Mouse (Mus musculus): ENCODE measurements at regions not wholly inside any gene's neighbourhood (a gene's known extent, or its start where the extent isn't known, plus 50 kb on each side); places are given as distances from the start of the nearest gene placed in this dataset.

- no peak for DNase-seq (ENCODE audit: low spot score)
- no peak for ATAC-seq (ENCODE audit: low FRiP score)
These were observed 175.7 kb downstream of the Hdgfl1 start for GRCm38 (mm10) chr13:26594313-26594712.

GRCm38 (mm10) chr13:26593750-26594149, 176.2 kb downstream of the Hdgfl1 start:
- ATAC-seq (ENCODE audit: low FRiP score), result no peak
- Histone ChIP-seq H3K4me1 (replicated peaks; ENCODE audit: control insufficient read depth, insufficient read depth, low read length) (no peaks in the 10 kb centered on the region), H3K27me3 (ENCODE audit: control insufficient read depth, insufficient read depth, low read length) (no peaks in the 10 kb centered on the region), H3K9ac (ENCODE audit: low read depth, low read length) (no peak overlapping the region), H3K4me2 (replicated peaks; ENCODE audit: low read depth, low read length) (no peak overlapping the region), H3K36me3 (ENCODE audit: control insufficient read depth, insufficient read depth, low read length) (no peaks in the 10 kb centered on the region), H3K9me3 (ENCODE audit: control insufficient read depth, low read length) (no peaks in the 10 kb centered on the region), H3K27ac (ENCODE audit: low read depth, low read length) (no peak overlapping the region), H3K4me3 (ENCODE audit: low read depth, low read length) (no peak overlapping the region)
- DNase-seq (ENCODE audit: low spot score), result no peak
- WGBS, result 95% methylated on average over 1 of the region's 1 CpGs

More at GRCm38 (mm10) chr13:26594313-26594712, 175.7 kb downstream of the Hdgfl1 start:
- Histone ChIP-seq H3K4me1 (replicated peaks; ENCODE audit: control insufficient read depth, insufficient read depth, low read length) (no peaks in the 10 kb centered on the region), H3K36me3 (ENCODE audit: control insufficient read depth, insufficient read depth, low read length) (no peaks in the 10 kb centered on the region), H3K27me3 (ENCODE audit: control insufficient read depth, insufficient read depth, low read length) (no peaks in the 10 kb centered on the region), H3K27ac (ENCODE audit: low read depth, low read length) (no peak overlapping the region), H3K9ac (ENCODE audit: low read depth, low read length) (no peak overlapping the region), H3K4me2 (replicated peaks; ENCODE audit: low read depth, low read length) (no peak overlapping the region), H3K4me3 (ENCODE audit: low read depth, low read length) (no peak overlapping the region), H3K9me3 (ENCODE audit: control insufficient read depth, low read length) (no peaks in the 10 kb centered on the region)

- H3K36me3 ChIP-seq (ENCODE audit: control insufficient read depth, insufficient read depth, low read length), result no peaks in the 10 kb centered on the region
- 66% methylated on average over 2 of the region's 2 CpGs for WGBS
- H3K9ac ChIP-seq (ENCODE audit: low read depth, low read length), result no peak overlapping the region
- no peaks in the 10 kb centered on the region for H3K9me3 ChIP-seq (ENCODE audit: control insufficient read depth, low read length)
- H3K4me3 ChIP-seq (ENCODE audit: low read depth, low read length), result no peak overlapping the region
- ATAC-seq (ENCODE audit: low FRiP score) (no peak), DNase-seq (ENCODE audit: low spot score) (no peak)
- no peak overlapping the region for H3K4me2 ChIP-seq (replicated peaks; ENCODE audit: low read depth, low read length)
- no peak overlapping the region for H3K27ac ChIP-seq (ENCODE audit: low read depth, low read length)
- no peaks in the 10 kb centered on the region for H3K4me1 ChIP-seq (replicated peaks; ENCODE audit: control insufficient read depth, insufficient read depth, low read length)
- no peaks in the 10 kb centered on the region for H3K27me3 ChIP-seq (ENCODE audit: control insufficient read depth, insufficient read depth, low read length)
These were observed 193.9 kb downstream of the Hdgfl1 start for GRCm38 (mm10) chr13:26575890-26576543.

GRCm38 (mm10) chr13:26569422-26569821, 200.5 kb downstream of the Hdgfl1 start:
- no peak overlapping the region for H3K9ac ChIP-seq (ENCODE audit: low read depth, low read length)
- no peak overlapping the region for H3K4me2 ChIP-seq (replicated peaks; ENCODE audit: low read depth, low read length)
- no peaks in the 10 kb centered on the region for H3K4me1 ChIP-seq (replicated peaks; ENCODE audit: control insufficient read depth, insufficient read depth, low read length)
- no peak for DNase-seq (ENCODE audit: low spot score)
- H3K9me3 ChIP-seq (ENCODE audit: control insufficient read depth, low read length), result no peaks in the 10 kb centered on the region
- H3K4me3 ChIP-seq (ENCODE audit: low read depth, low read length), result no peak overlapping the region
- ATAC-seq (ENCODE audit: low FRiP score), result no peak
- no peaks in the 10 kb centered on the region for H3K27me3 ChIP-seq (ENCODE audit: control insufficient read depth, insufficient read depth, low read length)
- 57% methylated on average over 4 of the region's 4 CpGs for WGBS
- no peaks in the 10 kb centered on the region for H3K36me3 ChIP-seq (ENCODE audit: control insufficient read depth, insufficient read depth, low read length)
- no peak overlapping the region for H3K27ac ChIP-seq (ENCODE audit: low read depth, low read length)

- H3K4me3 ChIP-seq (ENCODE audit: low read depth, low read length), result no peak overlapping the region
- no peaks in the 10 kb centered on the region for H3K36me3 ChIP-seq (ENCODE audit: control insufficient read depth, insufficient read depth, low read length)
- H3K4me2 ChIP-seq (replicated peaks; ENCODE audit: low read depth, low read length), result no peak overlapping the region
- H3K27ac ChIP-seq (ENCODE audit: low read depth, low read length), result no peak overlapping the region
- no peaks in the 10 kb centered on the region for H3K4me1 ChIP-seq (replicated peaks; ENCODE audit: control insufficient read depth, insufficient read depth, low read length)
- 73% methylated on average over 7 of the region's 7 CpGs for WGBS
- H3K9ac ChIP-seq (ENCODE audit: low read depth, low read length), result no peak overlapping the region
- no peaks in the 10 kb centered on the region for H3K27me3 ChIP-seq (ENCODE audit: control insufficient read depth, insufficient read depth, low read length)
- ATAC-seq (ENCODE audit: low FRiP score) (no peak), DNase-seq (ENCODE audit: low spot score) (no peak)
- H3K9me3 ChIP-seq (ENCODE audit: control insufficient read depth, low read length), result no peaks in the 10 kb centered on the region
These were observed 204.8 kb downstream of the Hdgfl1 start for GRCm38 (mm10) chr13:26564941-26565862.

- no peak for ATAC-seq (ENCODE audit: low FRiP score)
- no peak overlapping the region for H3K27ac ChIP-seq (ENCODE audit: low read depth, low read length)
- H3K27me3 ChIP-seq (ENCODE audit: control insufficient read depth, insufficient read depth, low read length), result no peaks in the 10 kb centered on the region
- H3K9ac ChIP-seq (ENCODE audit: low read depth, low read length), result no peak overlapping the region
- H3K4me2 ChIP-seq (replicated peaks; ENCODE audit: low read depth, low read length), result no peak overlapping the region
- no peaks in the 10 kb centered on the region for H3K9me3 ChIP-seq (ENCODE audit: control insufficient read depth, low read length)
- no peaks in the 10 kb centered on the region for H3K36me3 ChIP-seq (ENCODE audit: control insufficient read depth, insufficient read depth, low read length)
- no peaks in the 10 kb centered on the region for H3K4me1 ChIP-seq (replicated peaks; ENCODE audit: control insufficient read depth, insufficient read depth, low read length)
- DNase-seq (ENCODE audit: low spot score), result no peak
- 36% methylated on average over 1 of the region's 1 CpGs for WGBS
- H3K4me3 ChIP-seq (ENCODE audit: low read depth, low read length), result no peak overlapping the region
These were observed 211.6 kb downstream of the Hdgfl1 start for GRCm38 (mm10) chr13:26558366-26558765.

GRCm38 (mm10) chr13:26554266-26554665, 215.7 kb downstream of the Hdgfl1 start:
- H3K4me3 ChIP-seq (ENCODE audit: low read depth, low read length), result no peak overlapping the region
- no peaks in the 10 kb centered on the region for H3K9me3 ChIP-seq (ENCODE audit: control insufficient read depth, low read length)
- no peak overlapping the region for H3K9ac ChIP-seq (ENCODE audit: low read depth, low read length)
- no peaks in the 10 kb centered on the region for H3K4me1 ChIP-seq (replicated peaks; ENCODE audit: control insufficient read depth, insufficient read depth, low read length)
- DNase-seq (ENCODE audit: low spot score) (no peak), ATAC-seq (ENCODE audit: low FRiP score) (no peak)
- 72% methylated on average over 6 of the region's 6 CpGs for WGBS
- no peak overlapping the region for H3K27ac ChIP-seq (ENCODE audit: low read depth, low read length)
- H3K27me3 ChIP-seq (ENCODE audit: control insufficient read depth, insufficient read depth, low read length), result no peaks in the 10 kb centered on the region
- no peak overlapping the region for H3K4me2 ChIP-seq (replicated peaks; ENCODE audit: low read depth, low read length)
- no peaks in the 10 kb centered on the region for H3K36me3 ChIP-seq (ENCODE audit: control insufficient read depth, insufficient read depth, low read length)

- 88% methylated on average over 3 of the region's 3 CpGs for whole genome bisulfite sequencing
- Histone ChIP-seq H3K27me3 (ENCODE audit: control insufficient read depth, insufficient read depth, low read length) (no peaks in the 10 kb centered on the region), H3K4me1 (replicated peaks; ENCODE audit: control insufficient read depth, insufficient read depth, low read length) (no peaks in the 10 kb centered on the region), H3K4me2 (replicated peaks; ENCODE audit: low read depth, low read length) (no peak overlapping the region), H3K9me3 (ENCODE audit: control insufficient read depth, low read length) (no peaks in the 10 kb centered on the region), H3K27ac (ENCODE audit: low read depth, low read length) (no peak overlapping the region), H3K4me3 (ENCODE audit: low read depth, low read length) (no peak overlapping the region), H3K9ac (ENCODE audit: low read depth, low read length) (no peak overlapping the region), H3K36me3 (ENCODE audit: control insufficient read depth, insufficient read depth, low read length) (no peaks in the 10 kb centered on the region)
- ATAC-seq (ENCODE audit: low FRiP score), result no peak
- no peak for DNase-seq (ENCODE audit: low spot score)
These were observed 217.8 kb downstream of the Hdgfl1 start for GRCm38 (mm10) chr13:26552122-26552521.

- Histone ChIP-seq H3K36me3 (ENCODE audit: control insufficient read depth, insufficient read depth, low read length) (no peaks in the 10 kb centered on the region), H3K4me1 (replicated peaks; ENCODE audit: control insufficient read depth, insufficient read depth, low read length) (no peaks in the 10 kb centered on the region), H3K27ac (ENCODE audit: low read depth, low read length) (no peak overlapping the region), H3K27me3 (ENCODE audit: control insufficient read depth, insufficient read depth, low read length) (no peaks in the 10 kb centered on the region), H3K9ac (ENCODE audit: low read depth, low read length) (no peak overlapping the region), H3K4me2 (replicated peaks; ENCODE audit: low read depth, low read length) (no peak overlapping the region), H3K4me3 (ENCODE audit: low read depth, low read length) (no peak overlapping the region), H3K9me3 (ENCODE audit: control insufficient read depth, low read length) (no peaks in the 10 kb centered on the region)
- no peak for DNase-seq (ENCODE audit: low spot score)
- ATAC-seq (ENCODE audit: low FRiP score), result no peak
- WGBS, result 67% methylated on average over 1 of the region's 1 CpGs
These were observed 231.0 kb downstream of the Hdgfl1 start for GRCm38 (mm10) chr13:26538928-26539327.
